Mouse (Mus musculus) CH12.LX (cell line): ENCODE measurements around the gene Akap8l. TPM values are rescaled to one million over a fixed set of nuclear protein-coding genes. Genes with fewer than 3 reads are reported as not detected.

Source experiments
- DNase-seq: peaks from one replicate; pipeline ENCODE4 v3.0.0-alpha.2; 2013; ENCODE audit errors: extremely low read depth
- H3K27ac ChIP-seq: 2 replicates; pipeline ENCODE4 v1.5.1; 2012; ENCODE audit warnings: low read depth, mild to moderate bottlenecking, control low read depth, moderate library complexity; ENCODE audit not compliant: insufficient read depth
- H3K27me3 ChIP-seq: replicated peaks from 2 replicates; pipeline ENCODE3; 2012; ENCODE audit warnings: inconsistent platforms
- H3K36me3 ChIP-seq, 2 experiments: replicated peaks in 1 of 2; 2 replicates each; pipeline versions ENCODE3 to v1.6.1; 2012; ENCODE audit warnings: inconsistent platforms in 1 of 2, low read length in 1 of 2, mild to moderate bottlenecking in 1 of 2, mixed read lengths in 1 of 2, moderate library complexity in 1 of 2; ENCODE audit not compliant: control insufficient read depth in 1 of 2, insufficient read depth in 1 of 2
- H3K4me1 ChIP-seq, 2 experiments: 2 replicates each; pipeline ENCODE4 v1.6.1; 2012; ENCODE audit warnings: inconsistent platforms in 1 of 2, moderate library complexity in 1 of 2; ENCODE audit not compliant: insufficient read depth in 2 of 2, control insufficient read depth in 1 of 2
- H3K4me2 ChIP-seq: 2 replicates; pipeline ENCODE4 v1.6.1; 2012; ENCODE audit warnings: low read depth, mild to moderate bottlenecking, control low read depth; ENCODE audit not compliant: poor library complexity, insufficient read depth, severe bottlenecking
- H3K4me3 ChIP-seq, 3 experiments: fragments of 150-350 bp in 1 of 3; sonication (generic) in 1 of 3; replicated peaks in 1 of 3; 2 replicates each; pipeline versions ENCODE3 to v1.5.1; 2011 to 2012; ENCODE audit warnings: low read depth in 2 of 3, low read length in 2 of 3, mild to moderate bottlenecking in 2 of 3, moderate library complexity in 2 of 3, control low read depth in 1 of 3, improper control_type of control experiment in 1 of 3, inconsistent platforms in 1 of 3, mixed read lengths in 1 of 3; ENCODE audit not compliant: poor library complexity in 1 of 3
- H3K79me2 ChIP-seq: replicated peaks from 2 replicates; pipeline ENCODE4 v1.6.1; 2012; ENCODE audit warnings: mild to moderate bottlenecking, moderate library complexity; ENCODE audit not compliant: control insufficient read depth, poor library complexity, insufficient read depth, severe bottlenecking; ENCODE audit errors: extremely low read depth
- H3K9ac ChIP-seq: 2 replicates; pipeline ENCODE4 v1.6.1; 2012; ENCODE audit warnings: low read depth, mild to moderate bottlenecking, control low read depth, moderate library complexity; ENCODE audit not compliant: insufficient read depth
- H3K9me3 ChIP-seq: replicated peaks from 2 replicates; pipeline ENCODE3; 2012; ENCODE audit warnings: low read length, inconsistent platforms, mixed read lengths
- BHLHE40 ChIP-seq: IDR thresholded peaks from 2 replicates; pipeline ENCODE4 v1.6.1; 2011; ENCODE audit warnings: mild to moderate bottlenecking, low read depth, low read length, improper control_type of control experiment
- CHD1 ChIP-seq: IDR thresholded peaks from 2 replicates; pipeline ENCODE4 v1.6.1; 2012; ENCODE audit warnings: low read depth, low read length, improper control_type of control experiment, inconsistent platforms
- CTCF ChIP-seq, 2 experiments: IDR thresholded peaks in 1 of 2; conservative IDR thresholded peaks in 1 of 2; 2 replicates each; pipeline ENCODE4 v1.5.1; 2011 to 2012; ENCODE audit warnings: low read depth in 2 of 2, low read length in 2 of 2, improper control_type of control experiment in 1 of 2, inconsistent platforms in 1 of 2, mild to moderate bottlenecking in 1 of 2, moderate library complexity in 1 of 2
- E2F4 ChIP-seq: IDR thresholded peaks from 2 replicates; pipeline ENCODE4 v1.6.1; 2011; ENCODE audit warnings: low read depth, low read length, improper control_type of control experiment; ENCODE audit not compliant: insufficient replicate concordance
- EP300 ChIP-seq: IDR thresholded peaks from 2 replicates; pipeline ENCODE4 v1.6.1; 2011; ENCODE audit warnings: low read length, improper control_type of control experiment
- HCFC1 ChIP-seq: IDR thresholded peaks from 2 replicates; pipeline ENCODE4 v1.6.1; 2012; ENCODE audit warnings: low read depth, mild to moderate bottlenecking, inconsistent platforms, low read length, improper control_type of control experiment
- JUND ChIP-seq: conservative IDR thresholded peaks from 2 replicates; pipeline ENCODE4 v1.6.1; 2011; ENCODE audit warnings: low read depth, low read length, improper control_type of control experiment
- KAT2A ChIP-seq: IDR thresholded peaks from 2 replicates; pipeline ENCODE4 v1.6.1; 2012; ENCODE audit warnings: low read length, improper control_type of control experiment, inconsistent platforms; ENCODE audit not compliant: insufficient replicate concordance
- MEF2A ChIP-seq: IDR thresholded peaks from 2 replicates; pipeline ENCODE4 v1.6.1; 2014; ENCODE audit warnings: low read depth, mild to moderate bottlenecking, inconsistent platforms, low read length, improper control_type of control experiment, borderline replicate concordance
- MYC ChIP-seq: IDR thresholded peaks from 2 replicates; pipeline ENCODE4 v1.6.1; 2011; ENCODE audit warnings: low read depth, mild to moderate bottlenecking, improper control_type of control experiment, low read length
- NELFE ChIP-seq: IDR thresholded peaks from 2 replicates; pipeline ENCODE4 v1.6.1; 2011; ENCODE audit warnings: low read depth, low read length, improper control_type of control experiment
- NRF1 ChIP-seq: IDR thresholded peaks from 2 replicates; pipeline ENCODE4 v1.6.1; 2014; ENCODE audit warnings: low read depth, mild to moderate bottlenecking, inconsistent platforms, low read length, improper control_type of control experiment, moderate library complexity
- PAX5 ChIP-seq: IDR thresholded peaks from 2 replicates; pipeline ENCODE4 v1.6.1; 2012; ENCODE audit warnings: low read length, inconsistent platforms, mixed read lengths
- POLR2A ChIP-seq: IDR thresholded peaks from 2 replicates; pipeline ENCODE4 v1.6.1; 2011; ENCODE audit warnings: low read depth, mild to moderate bottlenecking, improper control_type of control experiment, low read length
- POLR2AphosphoS2 ChIP-seq: IDR thresholded peaks from 2 replicates; pipeline ENCODE4 v1.6.1; 2011; ENCODE audit warnings: low read depth, low read length, improper control_type of control experiment
- RAD21 ChIP-seq: IDR thresholded peaks from 2 replicates; pipeline ENCODE4 v1.6.1; 2011; ENCODE audit warnings: low read depth, mild to moderate bottlenecking, low read length, improper control_type of control experiment, moderate library complexity
- RCOR1 ChIP-seq: conservative IDR thresholded peaks from 2 replicates; pipeline ENCODE4 v1.6.1; 2012; ENCODE audit warnings: low read depth, mild to moderate bottlenecking, inconsistent platforms, low read length, improper control_type of control experiment
- SIN3A ChIP-seq: IDR thresholded peaks from 2 replicates; pipeline ENCODE4 v1.6.1; 2012; ENCODE audit warnings: low read length, improper control_type of control experiment, inconsistent platforms
- TCF12 ChIP-seq: IDR thresholded peaks from 2 replicates; pipeline ENCODE4 v1.6.1; 2014; ENCODE audit warnings: low read depth, mild to moderate bottlenecking, inconsistent platforms, low read length, improper control_type of control experiment
- UBTF ChIP-seq: IDR thresholded peaks from 2 replicates; pipeline ENCODE4 v1.6.1; 2012; ENCODE audit warnings: low read depth, mild to moderate bottlenecking, inconsistent platforms, low read length, improper control_type of control experiment, moderate library complexity
- USF1 ChIP-seq: IDR thresholded peaks from 2 replicates; pipeline ENCODE4 v1.6.1; 2014; ENCODE audit warnings: low read depth, mild to moderate bottlenecking, inconsistent platforms, low read length, improper control_type of control experiment
- ZC3H11A ChIP-seq: IDR thresholded peaks from 2 replicates; pipeline ENCODE4 v1.6.1; 2012; ENCODE audit warnings: low read depth, mild to moderate bottlenecking, inconsistent platforms, low read length, improper control_type of control experiment
- ZKSCAN1 ChIP-seq: IDR thresholded peaks from 2 replicates; pipeline ENCODE4 v1.6.1; 2012; ENCODE audit warnings: low read depth, inconsistent platforms, low read length, improper control_type of control experiment, borderline replicate concordance
- ZMIZ1 ChIP-seq: IDR thresholded peaks from 2 replicates; pipeline ENCODE4 v1.6.1; 2012; ENCODE audit warnings: low read depth, mild to moderate bottlenecking, inconsistent platforms, low read length, improper control_type of control experiment
- dilution Hi-C: fragments of 300-500 bp; cut with MboI; formaldehyde crosslinking; loops from 2 replicates; pipeline ENCODE4 v1.14.3; 2020; ENCODE audit warnings: low sequenced_read_pairs; ENCODE audit not compliant: extremely low pct_unique_long_range_greater_than_20kb, extremely low pct_ligation_motif_present
- in situ Hi-C: fragments of 300-500 bp; cut with MboI; formaldehyde crosslinking; loops from 3 replicates; pipeline ENCODE4 v1.14.3; 2019; ENCODE audit warnings: low sequenced_read_pairs, low pct_ligation_motif_present, low pct_unique_long_range_greater_than_20kb, mixed read lengths
- polyA plus RNA-seq: library from polyadenylated mRNA; unstranded; fragments of >175 nt; gene quantifications from 2 replicates; pipeline ENCODE4 v1.2.1, GENCODE M21; 2012; ENCODE audit warnings: low read depth; ENCODE audit not compliant: insufficient read length
- total RNA-seq, 2 experiments: library from RNA; depleted of rRNA; stranded (reverse); fragments of 300-350 nt in 1 of 2; fragments of >200 nt in 1 of 2; gene quantifications; 2 replicates each; pipeline ENCODE4 v1.2.3; 2012 to 2014

Akap8l gene
- total and polyA plus RNA-seq, 3 experiments: 29.6 to 43.4 (median 41.4) TPM

- TF ChIP-seq UBTF (no peak), POLR2AphosphoS2 (no peak), BHLHE40 (no peak), KAT2A (no peak), EP300 (no peak), ZMIZ1 (no peak), RAD21 (no peak), JUND (no peak), RCOR1 (no peak), NRF1 (no peak), HCFC1 (no peak), E2F4 (no peak), SIN3A (no peak), NELFE (no peak), MYC (no peak)
- TF ChIP-seq, all 38 proteins: peak for 0
- Histone ChIP-seq H3K9ac (no peak overlapping the region), H3K27ac (no peak overlapping the region), H3K9me3 (no peaks in the 10 kb centered on the region), H3K79me2 (peaks cover 26% of the 10 kb centered on the region), H3K4me2 (no peak overlapping the region), H3K4me3 (no peak overlapping the region), H3K36me3 (peaks cover 14 to 49% of the 10 kb centered on the region in 2 experiments), H3K27me3 (no peaks in the 10 kb centered on the region), H3K4me1 (peaks cover 5 to 22% of the 10 kb centered on the region in 2 experiments; a peak in 3 of 4 replicates)
- in situ Hi-C loops (no loop called here), dilution Hi-C loops (no loop called here)
- DNase-seq: no peak
Observed at GRCm38 (mm10) chr17:32322809-32323208, 27.6 kb downstream of the Akap8l start.

GRCm38 (mm10) chr17:32321836-32322235 is 28.6 kb downstream of the Akap8l start:
- Histone ChIP-seq H3K79me2 (peaks cover 36% of the 10 kb centered on the region), H3K4me3 (peak overlapping the region; percentile 55 to 79 (median 62)), H3K9ac (peak overlapping the region; percentile 70), H3K4me2 (peak overlapping the region; percentile 93), H3K9me3 (no peaks in the 10 kb centered on the region), H3K4me1 (peaks cover 5 to 22% of the 10 kb centered on the region in 2 experiments; a peak in 3 of 4 replicates), H3K27ac (peak overlapping the region; percentile 37; the same call in 1 of the 2 replicates), H3K27me3 (no peaks in the 10 kb centered on the region), H3K36me3 (peaks cover 20 to 49% of the 10 kb centered on the region in 2 experiments)
- no peak for DNase-seq
- no peak for TF ChIP-seq CHD1
- TF ChIP-seq ZC3H11A: no peak
- TF ChIP-seq UBTF: no peak
- TF ChIP-seq PAX5: no peak
- no peak for TF ChIP-seq USF1
- TF ChIP-seq BHLHE40: no peak
- TF ChIP-seq NELFE: no peak
- TF ChIP-seq EP300: no peak
- no peak for TF ChIP-seq CTCF (conservative IDR thresholded peaks at IDR 0.05 in 1 of 2, IDR thresholded peaks at IDR 0.05 in 1 of 2; ENCODE audit: low read depth in 2 of 2, low read length in 2 of 2)
- no peak for TF ChIP-seq MYC
- TF ChIP-seq RCOR1: no peak
- TF ChIP-seq POLR2A: no peak
- no peak for TF ChIP-seq ZKSCAN1
- no peak for TF ChIP-seq MEF2A
- TF ChIP-seq JUND: no peak
- no peak for TF ChIP-seq SIN3A
- no peak for TF ChIP-seq TCF12
- no peak for TF ChIP-seq ZMIZ1
- in situ Hi-C loops (no loop called here), dilution Hi-C loops (no loop called here)
